ENCODE assay signal across 25 mouse cellular contexts in genomic region chr17:83710639-83711038, GRCm38 (mm10).
"Had no signal": no experiment of that assay in that cellular context is flagged by ENCODE, and none has a peak within 500 bp of the region (broad histone marks: within the 10 kb centered on the region; RNA-seq: fewer than 3 reads in every experiment).

No protein-coding gene starts in this region.

- H3K27ac ChIP-seq: embryonic facial prominence, embryonic 10.5 days; embryonic facial prominence, embryonic 12.5 days; embryonic facial prominence, embryonic 13.5 days; embryonic facial prominence, embryonic 15.5 days; forebrain, embryonic 10.5 days; forebrain, embryonic 12.5 days; forebrain, embryonic 13.5 days; forebrain, embryonic 15.5 days; gastrocnemius, adult 2 months had no signal

- H3K4me3 ChIP-seq: embryonic facial prominence, embryonic 10.5 days; embryonic facial prominence, embryonic 12.5 days; embryonic facial prominence, embryonic 13.5 days; embryonic facial prominence, embryonic 15.5 days; erythroblast, embryonic 14.5 days; forebrain, embryonic 10.5 days; forebrain, embryonic 12.5 days; forebrain, embryonic 13.5 days; forebrain, embryonic 15.5 days; gastrocnemius, adult 2 months had no signal

- DNase-seq: cerebellum, adult 18-20 months; cerebellum, adult 2 months; cerebellum, adult 8-10 months; cerebellum, adult 9-10 months; cerebellum, adult 9-11 months; cerebellum, postnatal 10 days; cerebellum, postnatal 14 days; cerebellum, postnatal 25 days; cerebellum, postnatal 36 days; embryo, embryonic 11 days; forebrain, postnatal 0 days; gastrocnemius, adult 2 months; gastrocnemius, postnatal 10 days; gastrocnemius, postnatal 14 days; gastrocnemius, postnatal 25 days; gastrocnemius, postnatal 36 days had no signal

- H3K27me3 ChIP-seq: embryonic facial prominence, embryonic 12.5 days; embryonic facial prominence, embryonic 13.5 days; embryonic facial prominence, embryonic 15.5 days; forebrain, embryonic 12.5 days; forebrain, embryonic 13.5 days; forebrain, embryonic 15.5 days had no signal
